Mouse (Mus musculus) embryonic fibroblast, embryonic 13.5 days (primary cell): ENCODE measurements around the gene Mllt6.

ENCODE experiments used
- CTCF ChIP-seq: IDR thresholded peaks from 2 replicates; pipeline ENCODE4 v1.5.1; 2011; ENCODE audit warnings: mild to moderate bottlenecking, control low read depth, low read length, moderate library complexity, borderline replicate concordance; ENCODE audit not compliant: insufficient read depth
- POLR2A ChIP-seq: IDR thresholded peaks from 2 replicates; pipeline ENCODE4 v1.6.1; 2011; ENCODE audit warnings: low read depth, mild to moderate bottlenecking, control low read depth, low read length, moderate library complexity

DNA sequence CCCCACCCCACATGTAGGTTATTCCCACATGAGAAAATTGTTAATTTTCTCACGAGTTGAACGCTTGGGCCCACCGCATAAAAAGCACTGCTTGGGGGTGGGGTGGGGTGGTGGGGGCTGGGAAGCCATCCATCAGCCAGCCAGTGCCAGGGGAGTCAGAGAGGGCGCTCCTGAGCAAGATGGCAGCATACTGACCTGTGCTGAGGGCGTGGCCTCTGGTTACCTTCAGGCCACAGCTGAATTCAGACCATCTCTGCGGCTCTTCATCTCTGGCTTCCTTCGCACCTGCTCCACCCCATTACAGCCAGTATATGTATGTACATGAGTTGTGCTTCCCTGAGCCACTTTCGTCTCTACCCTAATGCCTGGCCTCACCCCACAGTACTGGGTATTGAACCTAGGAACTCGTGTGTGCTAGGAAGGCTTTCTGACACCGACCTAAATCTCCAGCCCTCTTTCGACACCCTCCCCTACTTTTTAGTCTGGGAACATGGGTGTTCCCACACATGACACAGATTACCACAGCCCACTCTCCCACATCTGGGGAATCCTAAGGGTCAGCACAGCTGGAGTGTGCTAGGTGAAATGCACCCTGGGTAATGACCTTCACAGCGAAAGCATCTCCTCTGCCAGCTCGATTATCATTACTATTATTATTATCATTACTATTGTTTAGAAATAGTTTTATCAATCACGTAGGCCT, 6.8 kb upstream of the Mllt6 start:
- TF ChIP-seq POLR2A (no peak), CTCF (no peak)
